Mouse (Mus musculus): ENCODE measurements around the gene Arfip1.
A peak's percentile ranks its signal among the peaks of the same experiment; 100 is the strongest.

DNA sequence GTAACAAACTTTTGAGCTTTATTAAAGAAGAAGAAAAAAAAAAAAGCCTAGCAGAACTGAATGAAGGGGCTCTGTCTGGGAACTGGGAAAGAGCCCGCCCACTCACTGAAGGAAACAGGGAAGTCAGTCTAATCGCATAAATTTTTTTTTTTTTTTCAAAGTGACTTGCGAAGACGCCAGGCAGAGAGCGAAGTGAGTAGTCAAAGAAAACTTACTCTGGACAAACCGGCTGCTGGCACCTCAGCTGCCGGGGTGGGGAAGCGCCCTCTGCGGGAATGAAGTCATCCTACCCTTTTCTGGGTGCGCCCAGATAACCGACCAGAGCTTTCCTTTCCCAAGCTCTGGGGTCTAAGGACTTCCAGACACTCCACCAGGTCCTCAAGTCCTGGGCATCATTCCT lies 101.3 kb downstream of the Arfip1 start:
- TF ChIP-seq CTCF (IDR thresholded peaks at IDR 0.05; ENCODE audit: low read depth), result peak; percentile 47
- no peak for TF ChIP-seq EP300 (IDR thresholded peaks at IDR 0.05; ENCODE audit: low read depth)
